Mouse (Mus musculus) right cerebral cortex, adult 18-20 months (tissue): ENCODE results near the gene Tmem82.

Experiments
- DNase-seq: peaks from one replicate; pipeline ENCODE4 v3.0.0; 2022; ENCODE audit warnings: mixed read lengths

Tmem82 gene

DNA sequence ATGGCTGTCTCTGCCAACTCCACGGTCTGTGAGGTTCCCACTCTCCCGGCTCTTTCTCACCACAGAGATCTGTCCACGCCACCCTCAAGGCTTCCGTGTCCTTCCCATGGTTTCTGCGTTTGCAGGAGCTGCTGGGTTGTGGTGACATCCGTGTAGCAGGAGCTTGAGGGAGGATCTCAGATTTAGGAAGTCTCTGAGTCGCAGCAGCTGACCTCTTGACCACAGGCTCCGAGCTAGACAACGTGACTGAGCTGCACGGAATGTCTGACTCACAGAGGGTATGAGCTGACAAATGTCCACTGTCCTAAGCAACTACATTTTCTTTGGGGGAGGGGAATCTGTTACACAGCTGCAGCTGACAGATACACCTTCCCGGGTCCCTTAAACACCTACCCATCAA is 12.6 kb downstream of the Tmem82 start, which contains the start of gene Fblim1:
TSS of gene Fblim1 (minus strand) at position 236 of the 400 bp plus-strand sequence.
- DNase-seq = no peak

DNA sequence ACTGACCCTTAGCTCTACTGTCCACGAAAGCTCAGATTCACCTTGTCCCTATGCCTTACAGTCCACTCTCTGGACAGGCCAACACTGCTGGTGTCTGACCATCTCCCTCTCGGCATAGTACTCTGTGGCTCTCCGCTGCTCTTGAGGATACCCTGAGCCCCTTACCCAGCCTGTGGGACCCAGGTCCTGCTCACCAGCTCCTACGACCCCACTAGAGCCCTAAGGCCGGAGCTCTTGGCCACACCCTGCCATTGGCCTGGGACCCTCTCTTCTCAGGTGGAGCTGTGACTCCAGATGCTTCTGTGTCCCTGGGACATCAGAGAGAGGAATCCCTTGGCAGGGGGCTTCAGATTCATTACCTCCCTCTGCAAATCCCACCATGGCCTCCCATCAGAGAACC is 13.0 kb downstream of the Tmem82 start:
- DNase-seq = no peak

DNA sequence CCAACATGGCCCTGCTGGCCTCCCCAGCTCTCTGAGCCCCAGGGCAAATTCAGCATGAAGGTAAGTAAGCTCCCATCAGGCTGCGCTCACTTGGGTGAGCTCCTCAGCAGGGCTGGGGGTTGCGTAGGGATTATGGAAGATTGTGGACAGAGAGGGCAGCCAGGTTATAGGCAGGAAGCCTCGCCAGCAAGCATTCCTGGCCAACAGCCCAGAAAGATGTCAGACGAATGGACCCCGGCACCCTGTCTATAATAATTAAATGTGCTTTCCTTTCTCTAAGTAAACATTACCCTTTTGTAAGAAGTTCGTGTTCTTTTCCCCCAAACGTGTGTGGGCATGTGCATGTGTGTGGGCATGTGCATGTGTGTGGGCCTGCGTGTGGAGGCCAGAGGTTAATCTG is 13.9 kb downstream of the Tmem82 start:
- DNase-seq = no peak

DNA sequence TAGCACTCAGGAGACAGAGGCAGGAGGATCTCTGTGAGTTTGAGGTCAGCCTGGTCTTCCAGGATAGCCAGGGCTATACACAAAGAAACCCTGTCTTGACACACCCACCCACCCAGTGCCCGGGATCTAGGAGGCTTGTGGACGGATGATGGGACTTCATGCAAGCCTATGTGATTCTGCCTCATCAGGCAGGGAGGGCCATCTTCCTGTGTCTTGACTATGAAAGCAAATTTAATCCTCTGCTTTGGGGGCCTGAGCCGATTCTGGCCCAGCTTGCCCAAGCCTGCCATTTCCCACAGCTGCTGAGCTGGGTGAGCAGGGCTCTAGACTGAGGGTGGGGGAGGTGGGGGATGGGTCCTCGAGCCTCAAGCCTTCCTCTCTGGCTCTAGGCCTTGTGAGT is 14.5 kb downstream of the Tmem82 start:
- no peak for DNase-seq

DNA sequence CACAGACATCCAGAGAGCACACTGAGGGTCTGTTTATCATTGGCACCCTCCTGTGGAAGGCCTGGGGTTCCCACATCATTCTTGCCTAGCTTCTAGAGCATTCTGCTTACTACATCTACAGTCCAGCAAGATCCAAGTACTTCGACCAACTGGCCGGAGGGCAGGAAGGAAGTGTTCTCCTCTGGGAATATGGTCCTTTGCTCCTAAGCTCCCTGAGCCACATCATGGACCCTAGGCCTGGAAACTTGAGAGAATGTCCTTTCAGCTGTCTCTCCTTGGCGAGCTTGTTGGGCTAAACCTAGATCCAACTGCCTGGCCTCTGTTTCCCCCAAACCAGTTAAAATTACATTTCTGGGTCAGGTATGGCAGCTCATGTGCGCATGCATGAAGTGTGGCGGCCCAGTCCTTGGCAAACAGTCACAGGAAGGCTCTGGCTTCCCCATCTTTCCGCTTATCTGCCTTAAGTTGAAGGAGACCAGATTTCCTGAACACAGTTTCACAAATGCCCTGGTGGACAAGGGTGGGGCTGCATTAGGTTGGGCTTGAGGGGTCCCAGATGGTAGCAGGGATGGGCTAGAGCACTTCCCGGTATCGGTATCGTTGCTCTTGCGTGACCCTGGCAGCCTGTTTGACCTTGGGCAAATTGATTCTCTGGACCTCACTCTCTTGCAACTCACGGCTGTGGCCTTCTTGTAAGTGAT is 15.8 kb downstream of the Tmem82 start:
- DNase-seq = no peak

DNA sequence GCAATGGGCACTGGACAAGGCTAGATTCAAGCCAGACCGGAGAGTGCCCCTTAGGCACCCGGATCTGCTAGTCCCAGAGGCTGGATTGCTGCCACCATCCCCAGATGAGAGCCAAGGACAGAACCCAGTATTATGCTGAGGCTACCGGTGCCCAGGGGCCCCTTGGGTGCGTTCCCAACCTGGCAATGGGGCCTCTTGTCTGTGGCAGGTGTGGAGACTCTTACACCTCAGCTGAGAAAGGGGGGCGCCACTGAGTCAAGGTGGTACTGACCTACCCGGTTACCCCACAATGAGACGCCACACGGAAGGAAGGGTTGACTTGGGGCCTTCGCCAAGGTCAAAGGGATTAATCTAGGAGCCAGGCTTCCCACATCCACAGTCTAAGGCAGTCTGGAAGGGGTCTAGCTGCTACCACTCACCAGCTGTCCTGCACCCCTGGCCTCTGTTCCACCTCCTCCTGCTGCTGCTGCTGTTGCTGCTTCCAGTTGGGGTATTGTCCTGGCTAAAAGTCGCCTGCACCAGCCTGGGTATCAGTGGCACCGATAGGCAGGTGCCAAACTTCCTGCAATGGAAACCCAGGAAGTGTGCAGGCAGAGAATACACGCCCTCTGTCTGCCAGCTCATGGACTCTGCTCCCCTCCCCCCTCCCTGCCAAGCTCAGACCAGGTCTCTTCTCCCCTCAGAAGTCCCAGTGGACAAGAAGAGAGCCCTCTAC is 17.1 kb downstream of the Tmem82 start:
- no peak for DNase-seq

DNA sequence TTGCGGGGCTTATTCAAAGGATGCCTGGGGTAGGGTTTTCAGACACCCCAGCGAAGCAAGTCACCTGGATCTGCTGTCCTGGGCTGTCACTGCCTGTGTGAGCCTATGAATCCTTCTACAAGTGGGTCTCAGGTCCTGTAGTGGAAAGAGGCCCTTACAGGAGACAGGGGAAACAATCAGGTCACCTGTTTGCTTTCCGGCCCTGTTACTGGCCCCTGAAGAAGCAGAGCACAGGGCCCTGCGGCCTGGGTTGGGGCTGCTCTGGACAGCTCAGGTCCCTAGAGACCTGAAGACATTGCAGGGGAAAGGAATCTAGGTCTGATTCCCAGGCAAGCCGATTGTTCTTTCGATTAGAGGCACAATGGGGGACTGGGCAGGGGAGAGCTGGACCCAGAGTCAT is 18.1 kb downstream of the Tmem82 start:
- no peak for DNase-seq

DNA sequence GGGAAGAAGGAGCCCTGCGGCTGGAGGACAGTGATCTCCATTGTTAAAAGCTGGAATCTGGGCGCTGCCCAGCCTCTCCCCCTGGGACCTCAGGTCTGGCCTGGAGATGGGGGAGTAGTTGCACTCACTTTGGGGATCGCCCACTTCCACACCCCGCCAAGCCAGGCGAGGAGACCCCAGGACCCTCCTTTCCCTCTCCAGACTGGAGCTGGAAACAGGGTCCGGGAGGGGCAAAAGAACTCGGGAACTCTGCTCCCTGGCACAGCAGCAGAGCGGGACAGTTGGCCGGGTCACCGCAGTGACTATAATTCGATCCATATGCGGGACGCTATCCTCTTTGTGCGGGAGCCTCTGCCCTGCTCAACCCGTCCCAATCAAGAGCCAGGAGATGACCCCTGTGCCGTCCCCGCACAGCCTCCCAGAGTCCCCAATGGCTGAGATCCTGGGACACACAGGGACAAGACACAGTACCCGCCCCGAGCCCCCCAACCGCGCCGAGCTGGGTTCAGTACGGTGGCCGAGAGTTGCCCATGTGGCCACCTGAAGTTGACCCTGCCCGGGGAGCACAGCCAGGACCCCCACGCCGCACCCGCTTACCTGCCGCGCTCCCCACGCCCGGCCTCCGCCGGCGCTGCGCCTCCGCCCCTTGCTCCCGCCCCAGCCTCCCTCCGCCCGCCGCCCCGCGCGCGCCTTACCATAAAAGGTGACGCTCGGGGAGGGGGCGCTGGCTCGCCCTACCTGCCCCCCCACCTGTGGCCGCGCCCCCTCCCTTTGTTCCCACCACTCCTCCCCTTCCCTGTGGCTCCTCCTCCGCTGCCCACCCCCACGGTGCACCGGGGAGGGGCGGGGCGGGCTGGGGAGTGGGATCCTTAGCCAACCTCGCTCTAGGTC is 18.9 kb downstream of the Tmem82 start:
- DNase-seq = no peak

DNA sequence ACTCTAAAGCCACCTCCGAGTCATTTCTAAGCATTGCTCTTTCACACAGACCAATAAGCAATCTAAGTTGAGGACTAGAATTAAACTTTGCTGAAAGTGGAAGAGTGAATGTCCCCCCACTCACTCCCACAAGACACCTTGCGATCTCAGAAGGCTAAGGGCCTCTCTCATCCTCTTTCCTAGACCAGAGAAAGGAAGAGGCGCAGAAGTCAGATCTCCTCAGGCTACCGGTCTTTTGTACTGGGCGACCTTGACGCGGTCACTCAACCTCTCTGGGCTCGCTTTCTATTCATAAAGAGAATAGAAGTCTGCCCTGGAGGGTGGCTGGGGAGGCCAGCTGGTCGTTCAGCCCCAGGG is 19.6 kb downstream of the Tmem82 start:
- no peak for DNase-seq

DNA sequence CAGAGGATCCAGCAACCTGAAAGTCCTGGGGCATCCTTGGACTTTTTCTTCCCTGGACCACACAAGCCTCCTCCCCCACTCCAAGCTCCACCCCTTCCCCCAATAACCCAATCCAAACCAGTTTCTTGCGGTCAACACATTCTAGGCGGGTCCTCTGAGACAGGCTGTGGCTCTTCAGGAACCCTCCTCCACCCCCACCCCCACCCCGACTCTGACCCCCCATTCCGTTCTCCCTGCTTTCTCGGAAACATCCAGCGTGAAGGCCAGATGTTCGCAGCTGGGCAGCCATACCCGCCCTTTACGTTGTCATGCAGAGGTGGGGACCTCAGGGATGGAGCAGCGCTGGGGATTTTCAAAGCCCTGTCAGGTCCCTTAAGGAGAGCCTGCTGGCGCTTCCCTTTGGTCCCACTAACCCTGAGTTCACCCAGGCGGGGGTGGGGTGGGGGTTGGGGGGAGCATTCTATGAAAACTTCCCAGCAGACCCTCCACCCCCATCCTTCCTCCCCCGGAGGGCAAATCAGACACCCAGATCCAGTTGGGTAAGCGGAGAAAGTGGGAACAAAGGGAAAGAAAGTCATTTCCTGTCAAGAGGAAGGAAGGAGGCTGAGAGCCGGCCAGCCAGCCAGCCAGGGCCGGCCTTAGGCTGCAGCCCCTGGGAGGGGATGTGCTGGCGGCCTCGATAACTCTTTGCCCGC is 20.1 kb downstream of the Tmem82 start:
- no peak for DNase-seq

DNA sequence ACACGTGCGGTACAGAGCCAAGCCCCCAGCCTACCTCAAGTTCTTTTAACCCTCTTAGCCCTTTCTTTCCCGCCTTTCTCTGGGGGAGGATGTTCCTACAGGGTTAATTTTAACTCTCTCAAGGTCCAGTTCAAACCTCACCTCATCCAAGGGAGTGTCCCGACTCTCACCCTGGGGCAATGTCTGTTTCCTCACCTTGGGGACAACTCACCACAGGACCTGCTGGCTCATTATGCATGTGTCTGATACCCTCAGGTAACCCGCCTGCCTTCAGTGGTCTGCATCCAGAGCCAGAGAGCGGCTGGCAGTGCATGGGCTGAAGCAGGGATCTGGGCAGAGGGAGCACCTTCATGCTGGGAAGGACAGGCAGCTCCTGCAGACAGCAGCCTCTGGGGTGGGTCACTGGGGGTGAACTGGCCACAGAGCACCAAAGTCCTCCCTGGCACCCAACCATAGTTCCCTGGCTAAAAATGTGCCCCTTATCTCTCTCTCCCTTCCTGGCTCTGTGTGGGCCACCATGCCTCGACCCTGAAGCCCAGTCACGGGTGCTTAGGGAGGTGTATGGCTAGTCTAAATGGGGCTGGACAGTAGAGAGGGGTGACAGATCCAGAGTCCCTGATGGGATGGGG is 21.6 kb downstream of the Tmem82 start:
- no peak for DNase-seq

DNA sequence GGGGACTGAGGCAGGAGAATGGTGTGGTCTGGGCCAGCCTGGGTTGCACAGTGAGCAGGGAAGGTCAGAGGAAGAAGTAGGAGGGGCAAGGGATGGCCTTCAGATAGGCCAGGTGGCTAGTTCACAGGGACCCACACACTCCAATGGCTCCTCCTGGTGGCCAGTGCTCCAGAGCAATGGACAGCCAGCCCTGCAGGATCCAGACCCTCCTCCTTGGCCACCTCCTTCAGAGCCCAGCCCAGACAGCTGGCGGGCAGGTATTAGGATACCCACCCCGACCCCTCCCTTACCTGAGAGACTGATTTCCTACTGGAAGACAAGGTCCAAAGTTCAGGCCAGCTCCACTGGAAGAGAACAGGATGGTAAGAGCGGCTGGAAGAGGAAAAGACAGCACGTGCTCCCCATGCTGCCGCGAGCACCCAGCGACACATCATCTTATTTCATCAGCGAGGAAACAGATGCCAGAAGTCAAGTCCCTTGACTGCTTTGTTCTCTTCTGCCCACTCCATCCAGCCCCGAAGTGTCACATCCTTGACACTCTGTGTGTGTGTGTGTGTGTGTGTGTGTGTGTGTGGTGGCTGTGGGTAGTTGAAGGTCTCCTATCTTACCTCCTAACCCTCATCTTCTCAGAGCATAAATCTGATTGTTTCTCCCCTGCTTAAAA is 22.7 kb downstream of the Tmem82 start:
- DNase-seq = no peak

DNA sequence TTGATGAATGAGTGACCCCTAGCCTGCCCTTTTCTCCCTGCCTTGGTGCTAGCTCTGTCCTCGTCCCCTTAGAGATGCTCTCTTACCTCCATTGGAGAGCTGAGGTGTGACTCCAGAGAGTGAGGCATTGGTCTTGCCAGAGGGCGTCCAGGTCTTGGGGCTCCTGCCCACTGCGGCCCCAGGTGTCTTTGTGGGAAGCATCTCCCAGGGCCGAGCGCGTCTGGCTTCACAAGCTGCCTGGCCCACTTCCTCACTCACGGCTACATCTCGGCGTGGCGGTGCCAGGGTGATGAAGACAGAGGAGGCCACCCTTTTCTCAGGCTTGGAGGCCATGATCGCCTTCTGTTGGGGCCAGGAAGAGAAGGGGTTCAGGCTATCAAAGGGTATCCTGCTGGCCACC is 23.3 kb downstream of the Tmem82 start:
- no peak for DNase-seq

DNA sequence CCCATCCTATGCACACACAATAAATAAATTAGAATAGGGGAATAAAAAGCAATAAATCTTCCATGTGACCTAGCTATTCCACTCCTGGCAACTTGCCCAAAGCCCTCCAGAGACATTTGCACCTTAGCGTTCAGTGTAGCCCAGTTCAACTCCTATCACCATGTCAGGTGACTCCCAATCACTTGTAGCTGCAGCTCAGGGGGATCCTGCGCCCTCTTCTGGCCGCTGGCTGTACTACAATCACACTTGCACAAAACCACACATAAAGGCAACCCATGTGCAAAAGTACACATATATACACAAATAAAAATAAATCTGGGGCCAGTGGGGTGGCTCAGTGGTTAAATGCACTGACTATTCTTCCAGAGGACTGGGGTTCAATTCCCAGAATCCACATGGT is 26.9 kb downstream of the Tmem82 start:
- no peak for DNase-seq

DNA sequence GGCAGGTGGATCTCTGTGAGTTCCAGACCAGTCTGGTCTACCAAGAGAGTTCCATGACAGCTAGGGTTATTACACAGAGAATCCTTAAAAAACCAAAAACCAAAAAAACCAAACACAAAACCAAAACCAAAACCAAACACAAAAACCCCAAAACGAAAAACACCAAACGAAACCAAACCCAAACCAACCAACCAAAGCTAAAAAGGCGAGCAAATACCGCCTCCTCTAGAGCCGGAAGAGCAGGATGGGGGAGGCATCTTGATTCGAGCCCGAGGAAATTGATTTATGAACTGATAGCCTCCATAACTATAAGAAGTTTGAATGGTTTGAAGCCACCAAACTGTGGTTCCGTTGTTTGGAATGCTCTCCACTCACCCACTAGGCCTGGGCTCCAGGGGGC is 34.5 kb downstream of the Tmem82 start:
- DNase-seq = no peak

DNA sequence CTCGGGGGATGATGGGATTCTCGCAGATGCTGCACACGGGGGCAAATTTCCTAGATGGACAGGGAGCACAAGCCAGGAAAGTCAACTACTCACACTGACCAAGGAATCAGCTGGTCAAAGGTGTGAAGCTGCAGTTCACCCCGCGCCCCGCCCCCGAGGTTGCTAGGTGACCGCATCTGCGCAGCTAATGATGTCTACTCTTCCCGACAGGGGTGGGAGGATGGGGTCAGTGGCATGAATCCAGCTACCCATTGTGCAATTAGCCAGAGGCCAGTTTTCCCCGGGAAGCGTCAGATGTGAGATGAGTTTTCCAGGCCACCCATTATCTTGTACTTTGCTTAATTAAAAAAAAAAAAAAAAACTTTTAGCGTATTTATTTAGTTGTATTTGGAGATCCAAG is 37.4 kb downstream of the Tmem82 start:
- no peak for DNase-seq

DNA sequence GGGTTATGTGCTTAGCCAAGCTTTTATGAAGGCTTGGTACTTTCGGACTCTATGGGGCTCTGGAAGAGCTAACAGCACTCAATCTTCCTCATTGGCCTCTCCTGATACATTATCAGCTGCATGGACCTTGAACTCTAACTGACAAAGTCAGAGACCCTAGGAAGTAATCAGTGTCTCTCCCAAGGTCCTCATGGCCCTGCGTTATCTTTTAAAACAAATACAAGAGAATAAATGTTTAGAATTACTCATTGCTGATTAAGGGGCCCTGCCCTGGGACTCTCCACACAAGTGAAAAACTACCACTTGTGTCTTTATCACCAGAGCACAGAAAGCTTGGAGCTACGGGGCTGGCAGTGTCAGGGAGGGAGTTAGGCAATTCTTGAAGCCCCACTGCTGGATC is 39.6 kb downstream of the Tmem82 start:
- DNase-seq = no peak

DNA sequence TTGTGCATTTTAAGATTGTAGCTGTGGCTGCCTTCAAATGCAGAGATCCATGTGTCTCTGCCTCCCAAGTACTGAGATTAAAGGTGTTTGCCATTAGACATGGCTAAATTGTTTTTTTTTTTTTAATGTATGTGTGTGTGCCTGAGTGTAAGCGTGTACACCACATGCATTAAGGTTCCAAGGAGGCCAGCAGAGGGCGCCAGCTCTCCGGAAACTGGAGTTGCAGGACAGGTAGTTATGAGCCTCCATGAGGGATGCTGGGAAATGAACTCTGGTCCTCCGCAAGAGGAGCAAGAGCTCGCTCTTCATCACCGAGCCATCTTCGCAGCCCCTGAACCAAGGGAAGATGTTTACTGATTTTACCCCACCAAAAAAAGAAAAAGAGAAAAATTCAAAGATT is 41.6 kb downstream of the Tmem82 start:
- no peak for DNase-seq

DNA sequence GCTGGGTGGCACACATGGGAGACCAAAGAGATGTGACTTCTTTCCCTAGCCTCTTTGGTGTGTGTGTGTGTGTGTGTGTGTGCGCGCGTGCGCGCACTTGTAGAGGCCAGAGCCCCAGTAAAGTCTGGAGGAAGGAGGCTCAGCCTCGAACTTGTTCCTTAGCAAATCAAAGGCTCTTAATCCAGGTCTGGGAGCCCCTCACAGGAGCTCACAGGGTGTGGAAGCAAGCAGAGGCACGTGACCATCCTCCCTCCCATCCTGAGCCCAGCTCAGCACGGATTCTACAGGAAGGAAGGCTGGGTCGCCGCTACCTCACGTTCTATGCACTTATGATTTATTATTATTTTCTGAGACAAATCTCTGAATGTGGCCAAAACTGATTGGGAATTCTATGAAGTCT is 42.0 kb downstream of the Tmem82 start:
- no peak for DNase-seq

DNA sequence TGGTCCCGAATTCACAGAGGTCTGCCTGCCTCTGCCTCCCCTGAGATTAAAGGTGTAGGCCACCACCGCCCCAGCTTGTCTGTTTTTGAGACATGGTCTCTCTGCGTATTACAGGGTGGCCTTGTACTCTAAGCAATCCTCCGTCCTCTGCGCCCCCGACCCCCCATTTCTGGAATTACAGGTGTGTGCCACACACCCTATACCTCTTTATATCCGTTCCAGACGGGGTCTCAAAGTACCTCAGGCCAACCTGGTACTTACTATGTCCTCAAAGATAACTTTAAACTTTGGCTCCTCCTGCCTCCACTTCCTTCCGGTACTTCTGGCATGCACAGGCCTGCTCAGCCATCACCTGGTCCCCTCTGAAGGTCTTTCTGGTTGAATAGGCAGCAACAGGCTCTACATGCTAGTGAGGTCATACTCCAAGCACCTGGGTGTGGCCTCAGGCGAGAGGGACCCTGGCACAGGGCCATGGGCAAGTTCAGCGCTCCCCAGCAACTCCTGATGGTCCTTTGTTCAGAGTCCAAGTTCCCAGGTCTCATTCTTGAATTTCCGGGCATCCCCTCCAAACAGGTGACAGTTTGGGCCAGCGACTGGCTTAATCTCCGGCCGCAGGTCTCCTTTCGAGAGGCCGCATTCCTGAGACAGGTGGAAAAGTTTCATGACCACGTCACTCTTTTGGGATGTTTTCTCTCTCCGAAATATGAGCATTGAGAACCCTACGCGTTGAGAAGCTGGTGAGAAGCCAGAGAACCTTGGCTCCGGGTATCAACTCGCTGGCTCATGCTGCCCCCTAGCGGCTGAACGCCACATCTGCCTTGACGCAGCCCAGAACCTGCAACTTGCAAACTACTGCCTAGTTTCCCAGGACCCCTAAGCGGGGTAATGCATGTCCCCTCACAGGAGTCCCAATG is 43.4 kb downstream of the Tmem82 start:
- DNase-seq = peak; percentile 77

DNA sequence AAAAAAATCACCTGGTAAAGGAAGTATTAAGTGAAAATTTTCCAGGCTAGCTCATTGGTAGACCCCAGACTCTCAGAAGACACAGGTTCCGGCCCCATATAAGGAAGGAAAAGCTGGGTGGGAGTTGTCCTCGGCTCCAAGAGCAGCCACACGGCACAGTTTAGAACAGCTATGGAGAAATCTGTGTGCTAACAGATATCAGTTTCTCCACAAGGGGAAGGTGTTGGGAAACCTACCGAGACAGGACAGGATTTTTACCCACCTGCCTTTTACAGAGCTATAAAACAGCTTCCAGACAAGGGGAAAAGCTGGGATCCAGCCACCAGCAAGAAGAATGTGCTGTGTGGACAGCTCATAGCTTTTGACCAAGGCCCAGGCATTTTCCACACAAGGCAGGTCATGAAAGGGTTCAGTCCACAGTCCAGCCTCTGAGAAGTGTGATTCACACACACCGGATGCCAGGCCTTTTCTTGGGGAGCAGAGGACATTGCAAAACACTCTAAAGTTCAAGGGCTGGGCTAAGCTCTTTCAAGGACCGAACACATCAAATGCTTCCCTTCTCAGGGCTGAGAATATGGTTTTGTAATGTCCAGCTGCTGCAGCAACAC is 45.0 kb downstream of the Tmem82 start:
- DNase-seq = no peak
